Mouse (Mus musculus) stomach, embryonic 16.5 days (tissue): ENCODE measurements around the gene Rasd1. TPM values are rescaled to one million over a fixed set of nuclear protein-coding genes. Genes with fewer than 3 reads are reported as not detected.

Experiments used
- ATAC-seq: fragments of 200-750 bp; cut with Nextera tagmentation; 2 replicates; pipeline ENCODE4 v1.8.0; 2017; ENCODE audit warnings: moderate number of reproducible peaks, moderate TSS enrichment; ENCODE audit not compliant: insufficient read depth, low FRiP score
- H3K27ac ChIP-seq: fragments of 300-500 bp; sonication (generic); 2 replicates; pipeline ENCODE4 v1.5.1; 2014; ENCODE audit warnings: low read length
- H3K27me3 ChIP-seq: fragments of 300-500 bp; sonication (generic); 2 replicates; pipeline ENCODE4 v1.6.1; 2014; ENCODE audit warnings: low read length, control low read depth, mixed read lengths; ENCODE audit not compliant: control insufficient read depth, insufficient read depth
- H3K36me3 ChIP-seq: fragments of 300-500 bp; sonication (generic); 2 replicates; pipeline ENCODE4 v1.6.1; 2014; ENCODE audit warnings: low read length; ENCODE audit not compliant: control insufficient read depth, insufficient read depth
- H3K4me1 ChIP-seq: fragments of 300-500 bp; sonication (generic); 2 replicates; pipeline ENCODE4 v1.6.1; 2014; ENCODE audit warnings: low read length, control low read depth, mixed read lengths; ENCODE audit not compliant: control insufficient read depth, insufficient read depth
- H3K4me2 ChIP-seq: fragments of 300-500 bp; sonication (generic); 2 replicates; pipeline ENCODE4 v1.6.1; 2014; ENCODE audit warnings: low read depth, low read length, mixed read lengths
- H3K4me3 ChIP-seq: fragments of 300-500 bp; sonication (generic); replicated peaks from 2 replicates; pipeline ENCODE4 v1.5.1; 2014; ENCODE audit warnings: mild to moderate bottlenecking, low read length
- H3K9ac ChIP-seq: fragments of 300-500 bp; sonication (generic); 2 replicates; pipeline ENCODE4 v1.6.1; 2014; ENCODE audit warnings: low read length
- H3K9me3 ChIP-seq: fragments of 300-500 bp; sonication (generic); replicated peaks from 2 replicates; pipeline ENCODE4 v1.6.1; 2016; ENCODE audit warnings: low read length, control low read depth; ENCODE audit not compliant: control insufficient read depth
- WGBS: fragments of 180-500 bp; shearing (Covaris S2); extraction: QIAGEN DNeasy Blood & Tissue Kit; methylation state at CpG from one replicate; pipeline ENCODE4 v1.1.7; 2014; 5-methylcytosine and 5-hydroxymethylcytosine counted together
- polyA plus RNA-seq: library from polyadenylated mRNA; unstranded; fragments of >200 nt; fragmentation: Nextera tagmentation; extraction: Ambion mirVana; gene quantifications from 2 replicates; pipeline ENCODE4 v1.2.1, GENCODE M21; 2015

Gene Rasd1
- polyA plus RNA-seq, 1 experiment from 2014 or later: 2.5 TPM

DNA sequence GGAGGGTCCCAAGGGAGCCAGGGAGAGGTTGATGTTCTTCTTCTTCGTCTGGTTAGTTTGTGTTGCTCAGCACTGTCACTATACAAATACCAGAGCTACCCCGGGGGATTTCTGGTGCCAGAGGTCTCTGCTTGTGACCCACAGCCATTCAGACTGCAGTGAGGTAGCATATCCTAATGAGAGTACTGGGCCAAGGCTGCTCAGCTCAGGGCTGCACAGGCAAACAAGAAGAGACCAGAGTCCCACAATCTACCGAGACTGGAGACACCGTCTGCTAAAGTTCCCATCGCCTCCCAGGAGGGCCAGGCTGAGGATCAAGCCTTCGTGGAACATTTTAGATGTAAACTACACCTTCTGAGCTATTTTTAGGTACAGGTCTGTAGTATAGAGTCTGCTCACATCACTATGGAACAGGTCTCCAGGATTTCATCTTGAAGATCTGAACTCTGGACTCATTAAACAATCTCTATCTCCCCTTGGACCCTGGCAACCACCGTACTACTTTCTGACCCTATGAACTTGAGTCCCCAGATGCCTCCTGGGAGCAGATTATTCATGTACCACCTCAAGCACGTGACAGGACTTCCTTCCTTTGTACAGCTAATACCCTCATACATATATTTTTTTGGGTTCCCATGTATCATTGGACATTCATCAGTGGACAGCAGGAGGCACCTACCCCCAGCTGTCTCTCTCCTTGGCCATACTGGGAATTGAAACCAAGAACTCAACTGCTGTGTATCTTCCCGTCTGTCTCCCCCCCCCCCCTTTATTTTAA lies 32.0 kb downstream of the Rasd1 start:
- no peaks in the 10 kb centered on the region for H3K27me3 ChIP-seq
- no peak overlapping the region for H3K4me2 ChIP-seq
- no peak overlapping the region for H3K9ac ChIP-seq
- 46% methylated on average over 9 of the region's 9 CpGs for WGBS
- no peaks in the 10 kb centered on the region for H3K9me3 ChIP-seq
- ATAC-seq: peak; percentile 52
- no peaks in the 10 kb centered on the region for H3K36me3 ChIP-seq
- no peak overlapping the region for H3K27ac ChIP-seq
- H3K4me3 ChIP-seq: no peak overlapping the region
- no peaks in the 10 kb centered on the region; the same call in none of the 2 replicates for H3K4me1 ChIP-seq

DNA sequence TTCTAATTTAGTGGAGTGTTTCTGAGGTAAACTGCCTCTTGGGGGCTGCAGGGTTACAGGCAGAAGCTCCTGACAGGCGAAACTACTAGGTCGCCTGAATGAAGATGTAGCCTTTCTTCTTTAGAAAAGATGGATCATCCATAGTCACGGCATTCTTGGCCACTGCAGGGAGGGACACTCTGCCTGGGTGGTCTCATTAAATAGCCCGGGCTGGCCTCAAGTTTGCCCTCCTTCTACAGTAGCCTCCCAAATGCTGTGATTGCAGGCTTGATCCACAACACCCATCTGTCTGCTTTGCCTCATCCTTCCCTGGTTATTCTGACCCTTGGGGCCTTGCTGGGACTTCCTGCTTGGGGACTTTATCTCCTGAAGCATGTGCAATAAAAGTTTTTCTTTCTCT lies 34.7 kb downstream of the Rasd1 start:
- H3K4me1 ChIP-seq: no peaks in the 10 kb centered on the region; the same call in none of the 2 replicates
- H3K4me3 ChIP-seq: no peak overlapping the region
- H3K4me2 ChIP-seq: no peak overlapping the region
- WGBS: 45% methylated on average over 4 of the region's 4 CpGs
- H3K27me3 ChIP-seq: no peaks in the 10 kb centered on the region
- no peak overlapping the region for H3K9ac ChIP-seq
- H3K9me3 ChIP-seq: no peaks in the 10 kb centered on the region
- no peaks in the 10 kb centered on the region for H3K36me3 ChIP-seq
- no peak for ATAC-seq
- H3K27ac ChIP-seq: no peak overlapping the region

DNA sequence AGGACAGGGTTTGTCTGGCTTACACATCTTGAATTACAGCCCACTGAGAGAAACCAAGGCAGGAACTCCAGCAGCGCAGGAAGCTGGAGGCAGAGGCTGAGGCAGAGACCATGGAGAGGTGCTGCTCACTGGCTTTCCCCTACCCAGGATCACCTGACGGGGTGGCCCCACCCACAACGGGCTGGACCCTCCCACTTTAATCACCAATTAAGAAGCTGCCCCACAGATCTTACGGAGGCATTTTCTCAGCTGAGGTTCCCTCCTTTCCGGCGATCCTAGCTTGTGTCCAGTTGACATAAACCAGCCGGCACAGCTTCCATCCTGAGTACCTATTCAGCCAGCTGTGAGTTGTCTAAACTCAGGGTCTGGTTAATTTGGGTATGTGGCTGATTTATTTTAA lies 43.5 kb downstream of the Rasd1 start:
- WGBS: 14% methylated on average over 7 of the region's 7 CpGs
- peak; percentile 81; the same call in 1 of the 2 replicates for ATAC-seq
- H3K9ac ChIP-seq: peak overlapping the region; percentile 53; the same call in 1 of the 2 replicates
- H3K36me3 ChIP-seq: no peaks in the 10 kb centered on the region
- H3K4me3 ChIP-seq: peak overlapping the region; percentile 22; the same call in 1 of the 2 replicates
- peaks cover 8% of the 10 kb centered on the region; the same call in 1 of the 2 replicates for H3K4me1 ChIP-seq
- H3K4me2 ChIP-seq: peak overlapping the region; percentile 40
- peak overlapping the region; percentile 30; the same call in 1 of the 2 replicates for H3K27ac ChIP-seq
- H3K27me3 ChIP-seq: no peaks in the 10 kb centered on the region
- H3K9me3 ChIP-seq: no peaks in the 10 kb centered on the region

DNA sequence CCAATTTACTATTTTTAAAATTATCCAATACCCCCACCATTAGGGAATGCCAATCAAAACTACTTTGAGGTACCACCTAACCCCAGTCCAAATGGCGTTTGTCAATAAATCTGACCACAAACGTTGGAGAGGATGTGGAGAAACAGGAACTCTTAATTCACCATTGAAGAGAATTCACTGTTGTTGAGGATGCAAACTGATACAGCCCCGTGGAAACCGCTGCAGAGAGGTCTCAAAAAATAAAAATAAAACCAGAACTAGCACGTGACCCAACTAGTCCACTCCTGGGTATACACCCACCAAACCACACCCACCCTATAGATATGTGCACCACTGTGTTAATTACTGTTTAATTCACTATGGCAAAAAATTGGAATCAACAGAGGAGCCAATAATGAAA lies 44.4 kb downstream of the Rasd1 start:
- no peak overlapping the region for H3K27ac ChIP-seq
- WGBS: 62% methylated on average over 5 of the region's 5 CpGs
- H3K4me3 ChIP-seq: no peak overlapping the region
- no peak for ATAC-seq
- H3K4me1 ChIP-seq: peaks cover 8% of the 10 kb centered on the region; the same call in 1 of the 2 replicates
- no peaks in the 10 kb centered on the region for H3K9me3 ChIP-seq
- no peaks in the 10 kb centered on the region for H3K36me3 ChIP-seq
- H3K9ac ChIP-seq: no peak overlapping the region
- H3K4me2 ChIP-seq: no peak overlapping the region
- H3K27me3 ChIP-seq: no peaks in the 10 kb centered on the region

DNA sequence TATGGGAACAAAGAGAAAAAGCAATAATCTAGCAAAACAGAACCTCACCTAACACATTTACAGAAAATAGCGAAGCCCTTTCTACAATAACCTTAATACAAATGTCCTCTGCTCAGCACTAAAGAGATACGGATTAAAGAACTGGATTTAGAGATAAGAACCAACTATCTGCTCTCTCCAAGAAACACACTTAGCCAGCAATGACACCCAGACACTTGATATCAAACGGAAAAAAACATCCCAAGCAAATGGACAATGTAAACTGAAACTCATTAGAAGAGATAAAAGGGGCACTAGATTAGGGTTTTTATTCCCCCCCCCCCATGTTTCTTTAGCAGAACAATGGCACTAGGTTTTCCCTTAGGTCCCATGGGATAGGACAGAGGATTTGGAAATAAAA lies 45.3 kb downstream of the Rasd1 start:
- Histone ChIP-seq H3K4me2 (no peak overlapping the region), H3K27ac (no peak overlapping the region), H3K9ac (no peak overlapping the region), H3K4me3 (no peak overlapping the region), H3K36me3 (no peaks in the 10 kb centered on the region), H3K4me1 (peaks cover 8% of the 10 kb centered on the region; the same call in 1 of the 2 replicates), H3K9me3 (no peaks in the 10 kb centered on the region), H3K27me3 (no peaks in the 10 kb centered on the region)
- WGBS: 65% methylated on average over 3 of the region's 3 CpGs
- ATAC-seq: no peak

DNA sequence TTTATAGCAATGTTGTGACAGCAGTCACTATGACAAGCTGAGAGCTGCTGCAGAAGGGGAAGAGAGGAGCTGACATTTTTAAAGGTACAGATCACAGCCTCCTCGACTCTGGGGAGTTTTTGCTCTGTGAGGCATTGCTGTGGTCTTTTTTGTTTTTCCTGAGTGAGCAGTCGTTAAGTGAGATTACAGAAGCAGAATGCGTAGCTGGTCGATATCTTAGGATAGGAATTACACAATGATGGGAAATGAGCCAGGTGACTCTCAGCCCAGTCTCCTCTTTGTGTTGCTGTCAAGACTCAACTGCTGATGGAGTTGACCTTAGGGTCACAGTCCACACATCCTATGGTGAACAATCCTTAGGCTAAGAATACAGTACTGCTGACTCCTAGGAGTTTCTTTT lies 46.7 kb downstream of the Rasd1 start:
- no peaks in the 10 kb centered on the region for H3K27me3 ChIP-seq
- WGBS: 39% methylated on average over 4 of the region's 4 CpGs
- no peak for ATAC-seq

DNA sequence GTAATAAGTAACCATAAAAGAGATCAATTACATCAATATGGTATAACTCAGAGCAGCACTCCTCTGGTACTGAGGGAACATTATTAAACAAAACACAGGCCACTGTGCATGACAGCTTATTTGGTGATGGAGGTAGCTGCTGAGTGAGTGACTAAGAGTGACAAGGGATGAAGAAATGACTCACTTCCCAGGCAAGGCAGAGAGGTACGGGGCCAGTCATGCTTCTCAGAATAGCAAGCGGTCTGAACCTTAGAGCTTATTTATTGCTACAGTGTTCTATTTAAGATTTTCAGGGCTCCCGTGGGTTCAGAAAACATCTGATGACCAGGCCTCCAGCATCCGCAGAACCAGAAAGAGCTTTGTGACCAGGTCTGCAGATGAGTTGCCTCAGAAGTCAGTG lies 51.0 kb downstream of the Rasd1 start:
- 80% methylated on average over 4 of the region's 4 CpGs for WGBS
- no peaks in the 10 kb centered on the region for H3K9me3 ChIP-seq
- H3K36me3 ChIP-seq: no peaks in the 10 kb centered on the region
- ATAC-seq: no peak
- no peak overlapping the region for H3K27ac ChIP-seq
- peaks cover under 1% of the 10 kb centered on the region; the same call in 1 of the 2 replicates for H3K4me1 ChIP-seq
- no peak overlapping the region for H3K4me3 ChIP-seq
- H3K9ac ChIP-seq: no peak overlapping the region
- no peak overlapping the region for H3K4me2 ChIP-seq
- no peaks in the 10 kb centered on the region for H3K27me3 ChIP-seq

More for the DNA sequence above, 46.7 kb downstream of the Rasd1 start:
- no peak overlapping the region for H3K9ac ChIP-seq
- H3K36me3 ChIP-seq: no peaks in the 10 kb centered on the region
- H3K4me1 ChIP-seq: peaks cover 8% of the 10 kb centered on the region; the same call in 1 of the 2 replicates
- no peak overlapping the region for H3K4me3 ChIP-seq
- H3K27ac ChIP-seq: no peak overlapping the region
- H3K4me2 ChIP-seq: no peak overlapping the region
- H3K9me3 ChIP-seq: no peaks in the 10 kb centered on the region

Other genes starting within 250 kb of the Rasd1 start
- 6.0 and 7.7 TPM in 2 replicates for gene Pld6, start 177.3 kb downstream of the Rasd1 start, polyA plus RNA-seq
- gene Flcn, start 154.9 kb downstream of the Rasd1 start, polyA plus RNA-seq: 34.1 and 35.6 TPM in 2 replicates
- 29.4 and 31.6 TPM in 2 replicates for gene Nt5m, start 125.5 kb downstream of the Rasd1 start, polyA plus RNA-seq
- gene Cops3, start 125.1 kb downstream of the Rasd1 start, polyA plus RNA-seq: 172 and 174 TPM in 2 replicates
- 33.5 and 35.7 TPM in 2 replicates for gene Med9, start 16.7 kb downstream of the Rasd1 start, polyA plus RNA-seq
- gene Pemt, start 81.5 kb upstream of the Rasd1 start, polyA plus RNA-seq: 8.1 and 9.5 TPM in 2 replicates
- 13.9 and 16.1 TPM in 2 replicates for gene Rai1, start 140.1 kb upstream of the Rasd1 start, polyA plus RNA-seq